Mouse (Mus musculus) intestine, postnatal 0 days (tissue): Measurements from ENCODE around the gene Nrarp. TPM values are rescaled to one million over a fixed set of nuclear protein-coding genes. Genes with fewer than 3 reads are reported as not detected.
A peak's percentile ranks its signal among the peaks of the same experiment; 100 is the strongest.

ENCODE experiments used
- ATAC-seq: fragments of 200-750 bp; cut with Nextera tagmentation; 2 replicates; pipeline ENCODE4 v1.8.0; 2017; ENCODE audit warnings: mild to moderate bottlenecking, moderate TSS enrichment, moderate library complexity
- H3K27ac ChIP-seq: fragments of 300-500 bp; sonication (generic); 2 replicates; pipeline ENCODE4 v1.5.1; 2014; ENCODE audit warnings: mild to moderate bottlenecking, low read depth, low read length, moderate library complexity
- H3K27me3 ChIP-seq: fragments of 300-500 bp; sonication (generic); replicated peaks from 2 replicates; pipeline ENCODE4 v1.6.1; 2014; ENCODE audit warnings: low read length, mixed read lengths; ENCODE audit not compliant: control insufficient read depth, insufficient read depth
- H3K36me3 ChIP-seq: fragments of 300-500 bp; sonication (generic); 2 replicates; pipeline ENCODE4 v1.6.1; 2014; ENCODE audit warnings: mild to moderate bottlenecking, moderate library complexity; ENCODE audit not compliant: control insufficient read depth, insufficient read depth
- H3K4me1 ChIP-seq: fragments of 300-500 bp; sonication (generic); replicated peaks from 2 replicates; pipeline ENCODE4 v1.6.1; 2014; ENCODE audit warnings: antibody characterized with exemption, low read length, mixed read lengths; ENCODE audit not compliant: control insufficient read depth, insufficient read depth
- H3K4me2 ChIP-seq: fragments of 300-500 bp; sonication (generic); replicated peaks from 2 replicates; pipeline ENCODE4 v1.6.1; 2014; ENCODE audit warnings: low read depth, mild to moderate bottlenecking, moderate library complexity
- H3K4me3 ChIP-seq: fragments of 300-500 bp; sonication (generic); 2 replicates; pipeline ENCODE4 v1.5.1; 2014; ENCODE audit warnings: low read depth, low read length
- H3K9ac ChIP-seq: fragments of 300-500 bp; sonication (generic); 2 replicates; pipeline ENCODE4 v1.6.1; 2014; ENCODE audit warnings: mild to moderate bottlenecking, low read depth, low read length
- H3K9me3 ChIP-seq: fragments of 300-500 bp; sonication (generic); 2 replicates; pipeline ENCODE4 v1.6.1; 2016; ENCODE audit warnings: mixed run types; ENCODE audit not compliant: control insufficient read depth
- CTCF ChIP-seq: sonication (generic); IDR thresholded peaks from 2 replicates; pipeline ENCODE4 v1.5.1; 2016; ENCODE audit warnings: low read depth, mild to moderate bottlenecking, control low read depth, antibody characterized with exemption, moderate library complexity
- WGBS: fragments of 180-500 bp; shearing (Covaris S2); extraction: QIAGEN DNeasy Blood & Tissue Kit; methylation state at CpG from one replicate; pipeline ENCODE4 v1.1.7; 2014; 5-methylcytosine and 5-hydroxymethylcytosine counted together
- polyA plus RNA-seq: library from polyadenylated mRNA; unstranded; fragments of >200 nt; fragmentation: Nextera tagmentation; extraction: Ambion mirVana; gene quantifications from 2 replicates; pipeline ENCODE4 v1.2.1, GENCODE M21; 2015

The Nrarp gene
- polyA plus RNA-seq, 1 experiment from 2014 or later = 16.5 TPM

- peak; percentile 44; the same call in 1 of the 2 replicates for ATAC-seq
- peak overlapping the region; percentile 61 for H3K27ac ChIP-seq
- no peaks in the 10 kb centered on the region for H3K27me3 ChIP-seq
- no peak for TF ChIP-seq CTCF
- H3K9me3 ChIP-seq = no peaks in the 10 kb centered on the region
- H3K36me3 ChIP-seq = no peaks in the 10 kb centered on the region
- peaks cover 16% of the 10 kb centered on the region for H3K4me1 ChIP-seq
- H3K4me3 ChIP-seq = peak overlapping the region; percentile 36
- WGBS = 4% methylated on average over 40 of the region's 41 CpGs
- H3K4me2 ChIP-seq = peak overlapping the region; percentile 85
- peak overlapping the region; percentile 35; the same call in 1 of the 2 replicates for H3K9ac ChIP-seq
Observed at GRCm38 (mm10) chr2:25167919-25168664, 12.5 kb upstream of the Nrarp start.

- WGBS = 23% methylated on average over 2 of the region's 2 CpGs
- peak overlapping the region; percentile 61; the same call in 1 of the 2 replicates for H3K27ac ChIP-seq
- peak overlapping the region; percentile 85 for H3K4me2 ChIP-seq
- no peak for ATAC-seq
- no peaks in the 10 kb centered on the region for H3K36me3 ChIP-seq
- no peaks in the 10 kb centered on the region for H3K27me3 ChIP-seq
- H3K9me3 ChIP-seq = no peaks in the 10 kb centered on the region
- TF ChIP-seq CTCF = no peak
- H3K9ac ChIP-seq = peak overlapping the region; percentile 35; the same call in 1 of the 2 replicates
- peaks cover 20% of the 10 kb centered on the region for H3K4me1 ChIP-seq
- peak overlapping the region; percentile 36; the same call in 1 of the 2 replicates for H3K4me3 ChIP-seq
Observed at GRCm38 (mm10) chr2:25168665-25168978, 11.9 kb upstream of the Nrarp start.

- ATAC-seq = no peak
- 54% methylated on average over 5 of the region's 5 CpGs for WGBS
- H3K9me3 ChIP-seq = no peaks in the 10 kb centered on the region
- no peak overlapping the region for H3K4me2 ChIP-seq
- H3K9ac ChIP-seq = no peak overlapping the region
- H3K27ac ChIP-seq = no peak overlapping the region
- no peaks in the 10 kb centered on the region for H3K27me3 ChIP-seq
- no peak for TF ChIP-seq CTCF
- peaks cover 27% of the 10 kb centered on the region for H3K4me1 ChIP-seq
- no peaks in the 10 kb centered on the region for H3K36me3 ChIP-seq
- no peak overlapping the region for H3K4me3 ChIP-seq
Observed at GRCm38 (mm10) chr2:25169778-25170177, 10.8 kb upstream of the Nrarp start.

- 54% methylated on average over 10 of the region's 10 CpGs for whole genome bisulfite sequencing
Observed at GRCm38 (mm10) chr2:25170326-25171100, 10.0 kb upstream of the Nrarp start.

GRCm38 (mm10) chr2:25171101-25171768, 9.3 kb upstream of the Nrarp start:
- WGBS = 82% methylated on average over 6 of the region's 6 CpGs
- TF ChIP-seq CTCF = no peak
- no peak overlapping the region for H3K27ac ChIP-seq
- H3K9me3 ChIP-seq = no peaks in the 10 kb centered on the region
- no peaks in the 10 kb centered on the region for H3K27me3 ChIP-seq
- H3K4me2 ChIP-seq = no peak overlapping the region
- ATAC-seq = no peak
- H3K9ac ChIP-seq = no peak overlapping the region
- H3K36me3 ChIP-seq = no peaks in the 10 kb centered on the region
- H3K4me1 ChIP-seq = peaks cover 38% of the 10 kb centered on the region
- H3K4me3 ChIP-seq = no peak overlapping the region

More at GRCm38 (mm10) chr2:25170326-25171100, 10.0 kb upstream of the Nrarp start:
- no peaks in the 10 kb centered on the region for H3K36me3 ChIP-seq
- H3K27me3 ChIP-seq = no peaks in the 10 kb centered on the region
- no peak overlapping the region; the same call in 1 of the 2 replicates for H3K27ac ChIP-seq
- H3K4me1 ChIP-seq = peaks cover 31% of the 10 kb centered on the region
- ATAC-seq = no peak
- no peak for TF ChIP-seq CTCF
- H3K9ac ChIP-seq = no peak overlapping the region
- H3K4me3 ChIP-seq = no peak overlapping the region
- H3K9me3 ChIP-seq = no peaks in the 10 kb centered on the region
- no peak overlapping the region for H3K4me2 ChIP-seq

GRCm38 (mm10) chr2:25171769-25172153, 8.8 kb upstream of the Nrarp start:
- Histone ChIP-seq H3K9me3 (no peaks in the 10 kb centered on the region), H3K4me1 (peaks cover 41% of the 10 kb centered on the region), H3K4me2 (no peak overlapping the region), H3K27me3 (no peaks in the 10 kb centered on the region), H3K27ac (no peak overlapping the region), H3K36me3 (no peaks in the 10 kb centered on the region), H3K9ac (no peak overlapping the region), H3K4me3 (no peak overlapping the region)
- no peak for TF ChIP-seq CTCF
- no peak for ATAC-seq
- 48% methylated on average over 1 of the region's 1 CpGs for WGBS
